Mouse (Mus musculus) cerebellum, adult 9-11 months (tissue): ENCODE measurements around the gene Gpkow.
A peak's percentile ranks its signal among the peaks of the same experiment; 100 is the strongest.

Experiments
- DNase-seq: peaks from one replicate; pipeline ENCODE4 v3.0.0; 2022

Gene Gpkow

GRCm38 (mm10) chrX:7696954-7697381, at the start of gene Gpkow:
Gene Gpkow, plus strand, starts transcription at chrX:7697131.
- peak; percentile 90 for DNase-seq

DNA sequence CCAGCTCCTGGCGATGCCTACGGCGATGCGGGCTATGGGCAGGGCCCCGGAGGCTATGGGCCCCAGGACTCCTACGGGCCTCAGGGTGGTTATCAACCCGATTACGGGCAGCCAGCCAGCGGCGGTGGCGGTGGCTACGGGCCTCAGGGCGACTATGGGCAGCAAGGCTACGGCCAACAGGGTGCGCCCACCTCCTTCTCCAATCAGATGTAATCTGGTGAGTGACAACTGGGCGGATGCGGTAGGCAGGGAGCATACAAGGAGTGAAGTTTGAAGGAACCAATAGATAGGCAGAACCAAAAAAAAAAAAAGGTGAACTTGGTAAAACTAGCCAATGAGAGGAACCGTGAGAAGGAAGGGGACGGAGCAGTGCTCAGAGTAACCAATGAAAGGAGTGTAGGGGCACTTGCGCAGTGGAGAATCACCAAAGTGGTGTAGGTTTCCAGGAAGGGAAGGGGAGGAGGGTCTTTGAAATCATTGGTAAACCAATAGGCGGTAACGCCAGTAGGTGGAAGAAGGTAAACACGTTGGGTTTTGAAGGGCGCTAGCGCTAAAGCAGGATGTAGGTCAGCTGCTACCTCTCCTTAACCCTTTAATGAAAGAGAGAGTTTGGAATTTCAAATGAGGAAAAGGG, 48.1 kb upstream of the Gpkow start:
- peak; percentile 77 for DNase-seq

DNA sequence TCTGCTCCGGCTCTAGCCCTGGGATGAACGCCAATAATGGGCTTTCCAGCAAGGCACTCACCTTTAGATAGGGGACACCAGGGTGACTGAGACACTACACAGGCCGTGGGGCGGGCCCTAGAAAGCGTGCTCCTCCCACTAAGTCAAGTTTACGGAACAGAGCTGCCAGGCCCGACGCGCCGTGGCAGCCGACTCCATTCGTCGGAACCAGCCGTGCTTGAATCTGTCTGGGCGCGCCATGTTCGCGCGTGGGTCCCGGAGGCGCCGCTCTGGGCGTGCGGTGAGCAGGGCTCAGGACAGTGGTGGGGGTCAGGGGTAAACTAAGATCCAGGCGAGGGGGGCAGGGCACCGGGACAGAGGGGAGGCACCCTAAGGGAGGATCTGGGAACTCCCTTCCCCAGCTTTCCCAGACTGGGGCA, 39.7 kb upstream of the Gpkow start, which contains the start of gene Prickle3:
TSS of gene Prickle3 (plus strand) at position 40 of the 419 bp plus-strand sequence.
- no peak for DNase-seq

- DNase-seq = no peak
Observed at GRCm38 (mm10) chrX:7658031-7658784, 38.7 kb upstream of the Gpkow start.

GRCm38 (mm10) chrX:7658785-7659589, 37.9 kb upstream of the Gpkow start:
- no peak for DNase-seq

- no peak for DNase-seq
Observed at GRCm38 (mm10) chrX:7661086-7661485, 35.8 kb upstream of the Gpkow start.

DNA sequence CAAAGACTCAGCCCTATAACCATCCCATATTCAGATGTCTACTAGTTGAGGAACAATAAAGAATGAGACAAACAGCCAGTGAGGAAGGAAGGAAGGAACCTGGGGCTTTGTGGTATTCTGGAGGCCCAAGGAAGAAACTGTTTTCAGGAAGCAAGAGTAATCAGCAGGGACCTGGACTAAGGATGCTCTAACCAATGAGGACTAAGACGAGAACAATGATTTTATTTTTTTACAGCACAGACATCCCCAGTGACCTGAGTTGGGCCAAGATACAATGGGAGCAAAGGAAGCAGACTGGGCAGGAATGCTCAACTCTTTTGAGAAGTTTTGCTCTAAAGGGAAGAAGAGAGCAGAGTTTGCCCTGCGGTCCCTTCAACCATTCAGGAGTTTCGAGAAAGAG, 34.0 kb upstream of the Gpkow start:
- DNase-seq = no peak

DNA sequence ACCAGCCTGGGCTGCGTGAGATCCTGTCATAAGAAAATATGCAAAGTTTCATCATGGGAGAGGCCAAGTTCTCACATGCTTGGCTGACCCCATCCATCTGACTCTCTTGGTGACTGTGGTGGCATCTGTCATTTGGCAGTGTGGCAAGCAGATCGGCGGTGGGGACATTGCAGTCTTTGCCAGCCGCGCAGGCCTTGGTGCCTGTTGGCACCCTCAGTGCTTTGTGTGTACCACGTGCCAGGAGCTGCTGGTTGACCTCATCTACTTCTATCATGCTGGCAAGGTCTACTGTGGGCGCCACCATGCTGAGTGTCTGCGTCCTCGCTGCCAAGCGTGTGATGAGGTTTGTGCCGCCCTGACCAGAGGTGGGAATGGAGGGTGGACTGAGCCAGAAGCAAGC, 32.1 kb upstream of the Gpkow start:
- peak; percentile 91 for DNase-seq

GRCm38 (mm10) chrX:7665739-7666502, 31.0 kb upstream of the Gpkow start:
- DNase-seq = no peak

DNA sequence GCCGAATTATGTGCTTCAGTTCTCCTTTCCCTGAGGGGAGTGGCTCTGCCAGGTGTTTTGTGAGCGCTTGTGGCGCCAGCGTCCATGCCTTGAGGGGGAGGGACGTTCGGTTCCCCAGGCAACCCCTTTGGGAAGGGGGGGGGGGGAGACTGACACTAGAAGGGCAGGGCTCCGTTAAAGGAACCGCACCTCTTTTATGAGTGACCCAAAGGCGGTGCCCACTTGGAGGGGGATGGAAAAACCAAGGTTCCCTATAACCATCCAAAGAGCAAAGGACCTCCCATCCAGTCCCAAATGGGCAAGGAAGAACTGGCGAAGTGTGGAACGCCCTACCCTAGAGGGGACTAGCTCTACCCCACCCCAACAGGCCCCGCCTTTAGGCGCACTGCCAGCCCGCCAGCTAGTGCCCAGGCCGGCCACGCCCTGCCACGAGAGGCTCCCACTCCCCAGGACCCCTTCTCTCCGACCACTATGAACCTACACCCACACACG, 26.5 kb upstream of the Gpkow start:
- DNase-seq = peak; percentile 62

GRCm38 (mm10) chrX:7670921-7671623, 25.9 kb upstream of the Gpkow start, which contains the start of gene Plp2:
Gene Plp2, minus strand, starts transcription at chrX:7671390.
- no peak for DNase-seq

DNA sequence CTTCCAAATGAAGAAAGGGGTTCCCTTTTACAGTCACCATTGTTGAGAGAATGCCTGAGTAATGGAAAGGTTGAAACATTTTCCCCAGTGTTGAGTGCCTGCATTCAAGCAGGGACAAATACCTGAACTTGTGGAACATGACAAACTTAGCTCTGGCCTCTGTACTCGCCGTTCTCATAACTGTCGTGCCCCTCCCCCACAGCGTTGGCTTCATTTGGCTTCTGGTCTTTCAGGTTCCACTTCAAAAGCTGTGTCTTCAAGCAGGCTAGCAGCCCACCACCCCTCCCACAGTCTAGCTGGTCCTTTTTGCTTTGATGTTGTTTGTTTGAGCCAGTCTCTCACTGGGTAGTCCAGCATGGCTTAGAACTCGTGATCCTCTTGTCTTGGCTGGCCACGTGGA, 24.2 kb upstream of the Gpkow start:
- DNase-seq = no peak

- DNase-seq = no peak
Observed at GRCm38 (mm10) chrX:7673578-7674281, 23.2 kb upstream of the Gpkow start.

DNA sequence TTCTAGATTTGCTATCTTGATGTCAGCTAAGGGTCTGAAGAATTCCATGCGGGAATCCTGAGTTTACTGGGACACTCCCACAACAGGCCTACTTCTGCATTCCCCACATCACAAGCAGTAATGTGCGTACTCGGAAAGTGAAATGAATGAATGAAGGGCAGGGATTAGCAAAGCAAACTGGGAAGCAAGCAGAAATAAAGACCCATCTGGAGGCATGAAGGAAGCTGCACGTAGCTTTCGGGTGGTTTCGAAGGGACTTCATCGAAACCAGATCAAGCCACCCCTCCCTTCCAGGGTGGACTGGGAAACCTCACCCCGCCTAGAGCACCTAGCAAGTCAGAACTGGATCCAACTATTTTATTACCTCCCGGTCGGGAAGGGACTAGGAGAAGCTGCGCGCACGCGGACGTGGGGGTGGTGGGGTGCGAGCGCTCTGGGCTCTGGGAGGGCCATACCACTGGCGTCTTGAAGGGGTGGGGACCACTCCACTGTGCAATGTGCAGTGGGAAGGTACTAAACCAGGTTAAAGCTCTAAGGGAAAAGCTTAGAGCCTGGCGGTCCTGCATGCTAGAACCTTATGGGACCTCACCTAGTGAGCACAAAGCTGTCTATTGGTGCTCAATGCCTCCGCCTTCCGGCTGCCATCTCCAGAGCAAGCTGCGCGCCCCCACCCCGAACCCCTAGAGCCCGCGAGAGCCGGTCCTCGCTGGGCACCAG, 22.5 kb upstream of the Gpkow start:
- no peak for DNase-seq

DNA sequence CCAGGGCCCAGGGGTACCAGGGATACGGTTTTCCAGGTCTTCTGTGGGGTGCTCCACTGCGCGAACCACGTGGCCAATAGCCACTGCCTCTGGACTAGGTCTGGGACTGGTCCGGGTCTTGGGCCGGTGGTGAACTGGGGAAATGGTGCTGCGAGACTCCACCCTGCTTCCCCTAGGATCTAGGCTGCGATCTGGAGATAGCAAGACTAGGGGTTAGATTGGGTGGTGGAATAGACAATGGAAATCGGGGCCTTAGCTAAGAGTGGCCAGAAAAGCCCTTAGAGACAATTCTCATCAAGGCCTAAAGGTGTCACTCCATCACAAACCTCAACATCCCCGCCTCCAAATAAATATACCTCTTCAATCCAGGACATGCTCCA, 21.9 kb upstream of the Gpkow start:
- no peak for DNase-seq

DNA sequence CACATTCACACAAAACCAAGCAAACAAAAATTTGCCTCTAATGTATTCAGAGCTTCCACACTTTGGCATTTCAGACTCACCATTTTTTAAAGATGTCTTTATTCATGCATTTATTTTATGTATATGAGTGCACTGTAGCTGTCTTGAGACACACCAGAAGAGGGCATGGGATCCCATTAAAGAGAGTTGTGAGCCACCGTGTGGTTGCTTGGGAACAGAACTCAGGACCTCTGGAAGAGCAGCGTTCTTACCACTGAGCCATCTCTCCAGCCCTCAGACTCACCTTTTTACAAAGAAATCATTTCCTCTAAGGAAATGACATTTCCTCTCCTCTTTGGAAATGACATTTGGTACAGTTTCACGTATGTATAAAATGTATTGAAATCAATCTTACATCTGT, 17.9 kb upstream of the Gpkow start:
- no peak for DNase-seq

- peak; percentile 91 for DNase-seq
Observed at GRCm38 (mm10) chrX:7679405-7680056, 17.4 kb upstream of the Gpkow start.

DNA sequence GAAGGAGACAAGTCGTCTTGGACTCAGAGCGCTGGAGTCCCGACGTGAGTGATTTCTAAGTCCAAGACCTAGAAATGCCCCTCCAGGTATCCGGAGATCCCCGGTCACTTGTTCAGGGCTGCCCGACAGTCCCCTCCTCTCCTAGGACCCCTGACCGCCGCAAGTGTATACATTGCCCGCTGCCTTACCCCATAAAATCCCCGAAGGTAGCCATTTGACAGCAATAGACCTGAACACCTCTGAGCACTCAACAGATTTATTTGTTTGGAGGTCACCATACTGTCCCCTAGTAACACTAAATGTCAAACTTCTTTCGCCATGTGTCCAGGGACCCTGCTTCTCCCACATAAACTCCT, 16.9 kb upstream of the Gpkow start:
- DNase-seq = no peak

DNA sequence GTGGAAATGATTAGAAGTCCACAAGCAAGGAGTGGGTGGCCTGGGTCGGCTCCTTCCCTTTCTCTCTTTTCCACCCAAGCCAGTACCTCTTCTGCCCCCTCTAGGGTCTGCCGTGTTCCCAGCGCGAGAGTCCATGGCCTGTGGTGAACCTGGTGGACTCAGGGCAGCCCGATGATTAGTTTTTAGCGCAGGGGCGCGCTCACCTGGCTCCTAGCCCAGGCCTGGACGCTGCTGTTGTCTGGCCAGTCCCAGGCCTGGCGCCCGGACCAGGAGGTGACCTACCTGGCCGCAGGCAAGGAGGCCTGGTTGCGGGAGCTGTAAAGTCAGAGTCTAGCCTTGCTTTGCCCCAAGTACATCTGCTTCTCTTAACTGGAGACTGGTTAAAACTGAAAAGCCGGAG, 16.1 kb upstream of the Gpkow start, which contains the start of gene Magix:
TSS of gene Magix (minus strand) at position 388 of the 400 bp plus-strand sequence.
- DNase-seq = peak; percentile 70

GRCm38 (mm10) chrX:7688321-7688720, 8.6 kb upstream of the Gpkow start:
- DNase-seq = peak; percentile 61
